Mouse (Mus musculus): Measurements from ENCODE around the gene Rnps1. TPM values are rescaled to one million over a fixed set of nuclear protein-coding genes. Genes with fewer than 3 reads are reported as not detected.
"Not testable (repeated sequence)": the region's sequence is repeated elsewhere in the genome, so short reads cannot be mapped to it uniquely, and the experiment has no call there.

Rnps1 gene
- 100 to 1,000 TPM; 127 to 181 TPM for polyA plus RNA-seq (2017; shearing (Covaris generic))

- peak; percentile 89 for ATAC-seq
Observed at GRCm38 (mm10) chr17:24414230-24414976, at the start of gene Rnps1. Rnps1 (plus strand) TSS chr17:24414565.

GRCm38 (mm10) chr17:24365863-24366262 lies 48.5 kb upstream of the Rnps1 start:
- no peak for ATAC-seq

DNA sequence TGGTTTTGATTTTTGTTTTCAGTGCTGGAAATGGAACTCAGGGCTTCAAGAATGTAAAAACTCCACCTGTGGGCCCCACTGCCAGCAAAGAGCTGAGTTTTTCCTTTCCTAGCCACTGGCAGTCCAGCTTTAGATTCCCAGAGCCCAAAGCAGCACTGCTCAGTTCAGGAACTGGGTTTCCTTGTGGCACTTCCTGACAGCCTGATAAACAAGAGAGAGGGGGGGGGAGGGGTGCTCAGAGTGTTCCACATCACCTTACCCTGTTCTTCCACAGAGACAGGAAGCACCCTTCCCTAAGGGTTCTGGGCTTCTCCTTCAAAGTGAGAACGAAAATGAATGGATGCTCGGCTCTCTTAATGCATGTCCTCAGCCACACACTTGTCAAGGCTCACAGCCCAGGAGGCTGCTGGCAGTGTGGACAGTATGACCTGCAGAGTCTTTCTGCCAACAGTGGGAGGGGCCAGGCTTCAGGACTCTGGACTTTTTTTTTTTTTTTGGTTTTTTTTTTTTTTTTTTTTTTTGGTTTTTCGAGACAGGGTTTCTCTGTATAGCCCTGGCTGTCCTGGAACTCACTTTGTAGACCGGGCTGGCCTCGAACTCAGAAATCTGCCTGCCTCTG lies 39.2 kb upstream of the Rnps1 start:
- ATAC-seq = no peak

GRCm38 (mm10) chr17:24375886-24376285 lies 38.5 kb upstream of the Rnps1 start:
- ATAC-seq = no peak

- ATAC-seq = no peak
Observed at GRCm38 (mm10) chr17:24378496-24378895, 35.9 kb upstream of the Rnps1 start.

DNA sequence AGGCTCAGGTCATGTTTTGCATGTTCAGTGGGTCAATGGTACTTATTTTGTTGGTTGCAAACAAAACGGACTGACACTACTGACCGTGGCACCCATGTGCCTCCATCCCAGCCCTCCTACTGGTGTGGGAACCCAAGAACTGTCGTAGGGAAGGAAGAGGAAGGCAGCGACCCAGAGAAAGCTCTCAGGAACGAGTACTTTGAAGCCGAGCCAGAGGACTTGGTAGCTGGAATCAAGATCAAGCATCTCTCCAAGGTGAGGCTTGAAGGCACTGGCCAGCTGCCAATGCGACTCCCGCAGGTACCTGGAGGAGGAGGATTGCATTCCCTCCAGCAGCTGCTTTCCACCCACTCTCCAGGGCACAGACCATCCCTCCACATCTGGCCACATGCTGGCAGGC lies 30.6 kb upstream of the Rnps1 start:
- no peak for ATAC-seq

DNA sequence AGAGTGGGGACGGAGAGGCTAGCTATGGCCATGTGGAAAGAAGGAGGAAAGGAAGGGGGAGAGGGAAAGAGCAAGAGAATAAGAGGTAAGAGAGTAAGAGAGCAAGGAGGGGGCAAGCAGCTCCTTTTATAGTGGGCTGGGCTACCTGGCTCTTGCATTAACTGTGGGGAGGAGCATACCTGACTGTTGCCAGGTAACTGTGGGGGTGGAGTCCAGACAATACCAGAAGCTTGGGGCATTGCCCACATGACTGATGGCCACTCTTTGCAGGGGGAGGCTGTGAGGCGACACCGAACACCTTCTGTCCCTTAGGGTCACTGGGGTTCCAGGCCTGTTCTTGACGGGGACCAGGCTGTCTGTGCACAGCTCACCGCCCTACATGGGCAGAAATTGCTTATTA lies 25.7 kb upstream of the Rnps1 start:
- ATAC-seq = no peak

DNA sequence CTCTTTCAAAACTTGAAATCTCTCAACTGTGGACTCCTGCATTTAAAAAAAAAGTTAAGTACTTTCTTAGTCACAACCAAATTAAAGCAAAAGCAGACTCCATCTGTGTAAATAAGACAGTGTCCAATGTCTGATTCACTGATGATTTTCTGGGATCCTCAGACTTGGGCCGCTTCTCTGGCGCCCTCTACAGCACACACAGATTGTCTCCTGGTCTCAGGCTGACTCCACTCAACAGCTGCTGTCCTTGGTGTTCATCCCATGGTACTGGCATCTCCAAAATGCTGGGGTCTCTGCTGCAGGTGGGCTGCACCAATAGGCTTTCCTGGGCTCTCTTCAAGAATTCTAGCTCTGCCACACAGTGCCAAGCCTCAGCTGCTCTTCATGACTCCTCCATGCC lies 24.5 kb upstream of the Rnps1 start:
- no peak for ATAC-seq

DNA sequence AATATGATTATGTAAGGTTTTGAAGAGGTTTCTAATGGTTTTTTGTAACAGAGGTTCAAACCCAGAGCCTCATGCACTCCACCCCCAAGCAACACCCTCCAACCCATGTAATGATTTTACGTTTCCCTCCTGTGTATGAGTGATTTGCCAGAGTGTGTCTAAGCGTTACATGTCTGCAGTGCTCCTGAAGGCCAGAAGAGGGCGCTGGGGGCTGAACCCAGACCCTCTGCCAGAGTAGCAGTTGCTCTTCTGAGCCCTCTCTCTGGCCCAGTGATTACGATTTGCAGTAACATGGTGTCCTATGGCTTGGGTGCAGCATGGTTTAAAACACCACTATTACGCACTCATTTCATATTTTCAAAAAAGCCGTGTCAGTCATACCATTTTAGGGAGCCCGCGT lies 23.2 kb upstream of the Rnps1 start:
- ATAC-seq = no peak

GRCm38 (mm10) chr17:24393527-24393926 lies 20.8 kb upstream of the Rnps1 start:
- ATAC-seq = no peak

GRCm38 (mm10) chr17:24394456-24394855 lies 19.9 kb upstream of the Rnps1 start:
- ATAC-seq = no peak

DNA sequence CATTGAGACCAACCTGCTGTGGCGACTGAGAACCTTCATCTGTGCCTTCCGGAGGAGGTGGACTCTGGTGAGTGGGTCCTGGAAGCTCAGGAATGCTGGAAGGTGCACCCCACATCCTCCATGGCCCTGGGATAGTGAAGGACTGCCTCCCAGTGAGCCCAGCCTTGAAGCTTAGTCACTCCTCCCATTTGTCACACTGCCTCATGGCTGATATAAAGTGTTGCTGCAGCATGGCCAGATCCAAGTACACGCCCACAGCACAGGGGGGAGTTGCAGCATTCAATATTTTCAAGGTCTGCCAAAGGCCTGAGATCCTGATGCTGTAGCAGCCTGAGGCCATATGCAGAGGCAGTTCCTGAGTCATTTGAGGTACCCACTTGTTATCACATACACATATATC lies 12.0 kb upstream of the Rnps1 start:
- ATAC-seq = no peak

DNA sequence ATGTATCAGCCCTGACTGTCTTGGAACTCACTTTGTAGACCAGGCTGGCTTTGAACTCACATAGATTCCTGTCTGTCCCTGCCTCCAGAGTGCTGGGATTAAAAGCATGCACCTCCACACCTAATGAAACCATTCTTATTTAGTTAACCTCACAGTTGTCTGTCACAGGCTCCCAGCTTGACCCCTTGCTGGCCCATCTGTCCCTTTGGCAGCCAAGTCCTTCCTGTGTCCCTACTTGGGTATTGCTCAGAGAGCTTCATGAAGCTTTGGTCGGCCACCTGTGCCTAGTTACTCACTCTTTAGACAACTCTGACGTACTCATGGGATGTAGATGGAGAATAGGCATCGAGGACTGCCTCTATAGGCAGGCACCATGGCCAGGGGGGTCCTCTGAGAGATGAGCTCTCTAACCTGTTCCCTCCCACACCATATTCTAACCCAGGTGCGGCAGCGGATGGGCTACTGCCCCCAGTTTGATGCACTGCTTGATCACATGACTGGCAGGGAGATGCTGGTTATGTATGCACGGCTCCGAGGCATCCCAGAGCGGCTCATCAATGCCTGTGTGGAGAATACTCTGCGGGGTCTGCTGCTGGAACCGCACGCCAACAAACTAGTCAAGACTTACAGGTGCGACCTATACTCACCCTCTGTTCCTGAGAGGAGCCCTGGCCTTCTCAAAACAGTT lies 7.1 kb upstream of the Rnps1 start:
- ATAC-seq = no peak

- peak; percentile 4 for ATAC-seq
Observed at GRCm38 (mm10) chr17:24413557-24414211, 681 bp upstream of the Rnps1 start.

DNA sequence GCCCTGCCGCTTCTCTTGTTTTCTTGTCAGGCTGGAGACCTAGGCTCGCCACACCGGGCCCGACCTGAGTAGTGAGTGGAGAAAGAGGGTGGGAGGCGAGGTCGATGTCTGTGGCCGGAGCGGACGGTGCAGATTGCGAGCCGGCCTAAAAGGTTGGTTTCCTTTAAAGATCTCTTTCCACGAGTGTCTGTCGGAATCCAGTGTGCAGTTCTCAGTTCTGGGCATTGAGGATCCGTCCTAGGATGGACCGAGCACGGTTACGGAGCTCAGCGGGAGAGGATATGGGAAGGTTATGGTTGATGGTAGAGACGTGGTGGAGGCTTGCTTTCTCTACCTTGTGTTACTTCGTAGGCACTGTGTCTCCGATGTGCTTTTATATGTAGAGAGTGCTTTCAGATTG lies 646 bp downstream of the Rnps1 start:
- peak; percentile 6 for ATAC-seq

DNA sequence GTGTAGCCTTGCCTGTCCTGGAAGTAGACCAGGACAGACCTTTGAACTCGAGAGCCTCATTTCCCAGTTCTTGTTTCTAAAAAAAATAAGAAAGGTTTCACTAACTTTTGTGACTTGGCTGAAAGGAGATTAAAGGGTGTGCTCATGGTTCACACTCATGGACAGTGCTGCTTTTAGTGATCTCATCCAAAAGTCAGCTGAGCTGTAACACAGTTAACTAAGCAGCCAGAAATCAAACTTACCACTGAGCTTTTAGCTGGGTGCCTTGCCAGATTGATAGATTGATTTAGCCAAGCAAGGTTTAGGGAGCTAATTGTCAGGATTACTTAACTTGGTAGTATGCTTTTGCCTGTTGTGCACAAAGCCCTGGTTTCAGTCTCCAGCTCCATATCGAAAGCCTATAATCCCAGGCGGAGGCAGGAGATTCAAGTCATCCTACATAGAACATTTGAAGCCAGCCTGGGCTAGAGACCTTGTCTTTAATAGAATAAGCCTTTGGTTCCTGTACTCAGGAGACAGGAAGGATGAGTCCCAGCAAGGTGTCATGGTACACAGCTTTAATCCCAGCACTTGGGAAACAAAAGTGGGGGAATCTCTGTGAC lies 1.8 kb downstream of the Rnps1 start:
- ATAC-seq = no peak

DNA sequence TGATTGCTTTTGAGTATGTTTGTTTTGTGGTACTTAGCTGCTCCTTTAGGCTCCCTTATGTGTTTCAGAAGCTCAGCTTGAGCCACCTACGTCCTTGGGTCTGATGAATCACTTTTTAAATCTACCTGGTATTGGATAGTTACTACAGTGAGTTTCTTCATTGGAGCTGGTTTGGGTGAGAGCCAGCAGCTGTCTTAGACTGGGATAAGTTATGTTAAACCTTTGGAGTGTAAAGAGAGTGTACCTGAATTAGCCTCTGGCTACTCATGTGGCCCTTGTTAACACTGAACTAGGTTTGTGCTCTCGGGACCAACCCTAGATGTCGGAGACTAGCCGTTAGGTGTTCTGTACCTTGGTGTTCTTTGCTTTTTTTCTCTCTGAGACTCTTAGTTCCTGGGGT lies 8.7 kb downstream of the Rnps1 start:
- ATAC-seq = no peak

DNA sequence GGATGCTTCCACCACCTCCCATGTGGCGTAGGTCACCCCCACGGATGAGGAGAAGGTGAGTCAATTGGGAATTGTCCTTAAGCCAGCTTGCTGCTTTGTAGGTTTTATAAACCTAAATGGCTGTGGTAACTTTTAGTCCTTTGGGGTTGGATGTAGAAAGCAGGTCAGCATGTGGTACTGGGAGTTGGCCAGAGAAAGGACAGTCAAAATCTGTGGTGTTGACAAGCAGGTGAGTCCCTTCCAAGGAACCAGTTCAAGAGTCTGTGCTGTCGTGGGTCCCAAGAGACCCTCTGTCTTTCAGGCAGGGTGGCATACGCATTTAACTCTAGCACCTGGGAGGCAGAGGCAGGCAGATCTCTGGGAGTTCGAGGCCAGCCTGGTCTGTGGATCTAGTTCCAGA lies 10.1 kb downstream of the Rnps1 start:
- no peak for ATAC-seq

- ATAC-seq = not testable (repeated sequence)
Observed at GRCm38 (mm10) chr17:24425326-24425725, 11.0 kb downstream of the Rnps1 start.

- no peak for ATAC-seq
Observed at GRCm38 (mm10) chr17:24425905-24426304, 11.5 kb downstream of the Rnps1 start.

GRCm38 (mm10) chr17:24426471-24427169 lies 12.3 kb downstream of the Rnps1 start, which contains the start of gene Eci1:
Eci1 (plus strand) TSS chr17:24426641.
- peak; percentile 90 for ATAC-seq

DNA sequence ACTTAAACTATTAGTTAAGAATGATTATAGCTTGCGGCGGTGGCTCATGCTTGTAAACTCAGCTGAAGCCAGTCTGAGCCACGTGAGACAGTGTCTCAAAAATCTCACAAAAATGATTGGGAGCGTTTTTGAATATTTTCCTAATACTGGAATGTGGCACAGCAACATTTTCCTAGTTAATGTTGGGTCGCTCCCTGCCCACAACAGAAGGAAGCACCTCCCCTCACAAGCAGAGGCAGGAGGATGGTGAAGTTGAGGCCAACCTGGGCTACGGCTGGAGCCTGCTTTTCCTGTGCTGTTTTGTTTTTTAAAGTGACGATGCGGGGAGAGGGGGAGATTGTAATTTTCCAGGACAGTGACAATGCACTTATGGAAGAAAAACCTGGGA lies 12.8 kb downstream of the Rnps1 start:
- ATAC-seq = peak; percentile 3
